Mouse (Mus musculus) heart, adult 18-20 months (tissue): ENCODE data around the gene Olfr403. TPM values are rescaled to one million over a fixed set of nuclear protein-coding genes. Genes with fewer than 3 reads are reported as not detected.
"Not testable (repeated sequence)": the region's sequence is repeated elsewhere in the genome, so short reads cannot be mapped to it uniquely, and the experiment has no call there.

Experiments
- DNase-seq, 2 experiments: peaks; one replicate each; pipeline ENCODE4 v3.0.0; 2021 to 2022; ENCODE audit warnings: mixed read lengths in 1 of 2
- long read RNA-seq, 2 experiments: library from polyadenylated mRNA; stranded (forward); transcript quantifications; one replicate each; pipeline ENCODE4 v2.0.0; 2021
- total RNA-seq, 2 experiments: library from RNA; stranded (reverse); gene quantifications; 2 replicates each; pipeline ENCODE4 v1.2.3; 2021

Gene Olfr403
- total RNA-seq = not detected
- long read RNA-seq, experiment 1 = 0 reads
- long read RNA-seq, experiment 2 = 0 reads

DNA sequence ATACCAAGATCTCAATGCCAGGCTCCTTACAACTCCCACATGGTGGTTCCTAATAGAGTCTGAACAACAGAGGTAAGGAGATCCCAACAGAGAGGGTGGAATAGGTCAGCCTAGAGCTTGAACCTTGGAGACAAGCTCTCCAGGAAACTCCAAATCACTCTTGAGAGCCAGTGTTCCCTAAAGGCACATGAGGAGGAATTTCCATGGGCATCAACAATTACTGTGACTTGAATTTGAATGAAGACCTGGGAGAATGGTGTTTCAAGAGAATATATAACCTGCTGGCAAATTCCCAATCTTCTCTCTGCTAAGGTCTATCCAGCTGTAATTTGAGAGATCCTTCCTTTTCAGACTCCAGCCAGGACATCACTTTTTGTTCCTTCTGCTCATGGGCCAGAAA, at the start of gene Olfr403:
Gene Olfr403 (plus strand): TSS at position 301 of the 400 bp plus-strand sequence.
- DNase-seq = no peak

- DNase-seq = not testable (repeated sequence)
These were observed 46.0 kb upstream of the Olfr403 start for GRCm38 (mm10) chr11:74140001-74140400.

DNA sequence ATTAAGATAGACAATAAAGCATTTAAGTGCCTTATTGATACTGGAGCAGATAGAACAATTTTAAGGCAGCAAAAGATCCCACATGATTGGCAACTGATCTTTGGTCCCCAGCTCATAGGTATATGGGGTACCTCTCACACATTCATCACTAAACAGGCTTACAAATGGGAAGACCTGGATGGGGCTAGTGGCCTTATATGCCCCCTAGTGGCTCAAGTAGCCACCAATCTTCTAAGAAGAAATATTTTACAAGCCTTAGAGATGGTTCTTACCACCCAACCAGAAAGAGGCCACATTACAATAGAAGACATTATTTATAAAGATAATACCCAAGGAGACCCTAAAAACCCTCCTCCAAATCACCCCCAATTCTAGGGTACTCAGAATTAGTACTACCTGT, 40.2 kb upstream of the Olfr403 start:
- DNase-seq = no peak

GRCm38 (mm10) chr11:74153229-74153628, 32.8 kb upstream of the Olfr403 start, which contains the start of gene Olfr402:
TSS of gene Olfr402 (plus strand) at chr11:74153529.
- no peak for DNase-seq

DNA sequence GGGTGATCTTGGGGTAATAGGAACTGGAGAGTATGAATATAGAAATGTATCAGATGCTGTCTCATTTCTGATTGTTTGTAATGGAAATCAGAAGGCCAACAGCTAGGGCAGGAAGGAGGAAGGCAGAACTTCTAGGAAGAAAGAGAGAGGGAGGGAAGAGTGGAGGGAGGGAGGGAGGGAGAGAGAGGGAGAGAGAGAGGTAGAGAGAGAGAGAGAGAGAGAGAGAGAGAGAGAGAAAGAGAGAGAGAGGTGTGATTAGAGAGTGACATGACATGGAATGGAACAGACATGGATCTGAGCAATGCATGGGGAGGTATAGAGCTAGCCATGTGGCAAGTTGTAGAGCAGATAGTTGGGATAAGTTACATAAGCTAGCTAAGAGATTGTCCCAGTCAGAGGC, 17.3 kb upstream of the Olfr403 start:
- DNase-seq = no peak

DNA sequence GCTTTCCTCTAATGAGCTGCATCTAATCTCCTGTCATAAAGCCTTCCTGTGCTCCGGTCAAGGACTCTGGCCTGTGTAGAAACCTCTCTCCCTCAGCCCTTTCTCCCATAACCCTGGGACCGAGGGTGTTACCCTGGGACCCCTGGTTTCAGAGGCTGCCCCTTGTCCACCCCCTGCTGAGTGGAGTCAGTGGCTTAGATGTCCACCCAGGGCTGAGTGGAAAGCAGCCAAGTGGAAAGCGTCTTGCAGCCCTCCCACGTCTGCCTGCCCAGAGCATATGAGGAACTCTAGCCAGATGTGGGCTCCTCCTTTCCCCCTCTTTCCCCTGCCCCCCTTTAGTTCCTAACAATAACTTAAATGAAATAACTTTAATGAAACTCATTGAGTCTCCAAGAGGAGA, 2.9 kb upstream of the Olfr403 start:
- no peak for DNase-seq

DNA sequence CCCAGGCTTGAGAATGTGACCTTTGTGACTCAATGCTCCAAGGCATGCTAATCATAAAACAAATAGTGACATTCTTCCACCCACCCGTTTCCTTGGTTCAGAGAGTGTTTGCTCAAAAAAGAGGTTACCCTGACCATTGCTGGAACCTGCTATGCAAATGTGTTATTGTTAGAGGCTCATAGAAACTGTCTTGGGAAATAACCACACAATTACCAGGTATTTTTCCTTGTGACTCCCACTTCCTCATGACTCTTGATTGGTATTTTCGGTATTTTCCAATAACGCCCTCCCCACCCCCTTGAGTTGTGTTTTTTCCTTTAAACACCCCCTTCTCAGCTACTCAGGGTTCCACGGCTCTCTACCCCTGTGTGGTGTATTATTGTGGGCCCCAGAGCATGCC, 2.3 kb upstream of the Olfr403 start:
- no peak for DNase-seq

GRCm38 (mm10) chr11:74211279-74211678, 25.2 kb downstream of the Olfr403 start, which contains the start of gene Olfr43:
TSS of gene Olfr43 (minus strand) at chr11:74211379.
- no peak for DNase-seq

DNA sequence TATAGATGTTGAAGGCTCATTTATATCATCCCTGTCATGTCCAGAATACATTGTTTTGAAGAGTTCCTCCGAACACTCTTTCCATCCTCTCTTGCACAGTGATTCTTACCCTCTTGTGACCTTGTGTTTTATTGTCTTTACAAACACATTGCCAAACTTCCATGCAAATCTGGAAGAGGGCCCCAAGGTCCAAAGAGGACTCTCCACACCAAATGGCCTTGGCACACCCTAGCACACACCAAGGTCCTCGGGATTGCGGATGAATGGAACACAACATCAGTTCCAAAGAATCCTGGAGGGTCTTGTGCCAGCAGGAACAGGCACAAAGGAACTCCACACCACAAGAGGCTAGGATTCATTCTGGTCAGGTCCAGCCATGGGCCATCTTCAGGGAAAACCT, 55.2 kb downstream of the Olfr403 start:
- no peak for DNase-seq

Other genes with a start within 250 kb of the Olfr403 start
- gene Olfr23, start 249.6 kb upstream of the Olfr403 start, total RNA-seq = not detected
- not detected for gene Olfr397, start 225.4 kb upstream of the Olfr403 start, total RNA-seq
- not detected for gene Olfr398, start 195.8 kb upstream of the Olfr403 start, total RNA-seq
- not detected for gene Olfr139, start 129.7 kb upstream of the Olfr403 start, total RNA-seq
- not detected for gene Olfr399, start 129.6 kb upstream of the Olfr403 start, total RNA-seq
- gene Zfp616, start 116.3 kb upstream of the Olfr403 start, total RNA-seq = not detected
- gene Olfr401, start 72.5 kb upstream of the Olfr403 start, total RNA-seq = not detected
- not detected for gene Olfr402, start 32.7 kb upstream of the Olfr403 start, total RNA-seq
- not detected for gene Olfr43, start 25.1 kb downstream of the Olfr403 start, total RNA-seq
- not detected for gene Olfr406, start 73.6 kb downstream of the Olfr403 start, total RNA-seq
- gene Olfr59, start 97.5 kb downstream of the Olfr403 start, total RNA-seq = not detected
- not detected for gene Olfr410, start 151.8 kb downstream of the Olfr403 start, total RNA-seq
- not detected for gene Olfr411, start 166.4 kb downstream of the Olfr403 start, total RNA-seq
- gene Olfr412, start 175.8 kb downstream of the Olfr403 start, total RNA-seq = not detected